11 mouse cellular contexts compared by ENCODE assay signal in genomic region chr16:94714483-94714882, GRCm38 (mm10).
DNase-seq lines count a peak whose midpoint lies in the region; ATAC-seq and TF ChIP-seq lines count a peak whose summit lies in the region.
"Had no signal": no experiment of that assay in that cellular context is flagged by ENCODE, and none has a peak within 500 bp of the region (broad histone marks: within the 10 kb centered on the region; RNA-seq: fewer than 3 reads in every experiment).

No protein-coding gene starts in this region.

- no peaks in the 10 kb centered on the region for H3K27me3 ChIP-seq in cerebellum, adult 2 months (ENCODE audit: control insufficient read depth, insufficient read depth, low read length)
- H3K27me3 ChIP-seq: forebrain, embryonic 15.5 days had no signal

- DNase-seq in cerebellum, adult 2 months, result peak; percentile 28 to 31
- no peak for DNase-seq in cerebellum, postnatal 4 days (ENCODE audit: low spot score in 2 of 2)
- DNase-seq in retina, postnatal 1 day, result peak; percentile 27
- no peak for DNase-seq in retina, embryonic 14.5 days (ENCODE audit: low spot score)
- peak; percentile 53 for DNase-seq in kidney, postnatal 10 days
- peak; percentile 18 for DNase-seq in skeletal muscle tissue, adult 2 months (ENCODE audit: low read depth, low spot score)
- no peak for DNase-seq in right cerebral cortex, postnatal 36 days (ENCODE audit: low spot score in 2 of 2)

- no peak overlapping the region for H3K4me3 ChIP-seq in cerebellum, adult 2 months (replicated peaks; ENCODE audit: insufficient read depth, low read depth, low read length)
- H3K4me3 ChIP-seq: heart, adult 2 months had no signal

- no peak for ATAC-seq in CD4-positive, CD25-positive, alpha-beta regulatory T cell, adult 4 months

- H3K27ac ChIP-seq in cerebellum, adult 2 months (ENCODE audit: insufficient read depth, low read length), result no peak overlapping the region
- H3K27ac ChIP-seq: forebrain, embryonic 15.5 days; heart, adult 2 months; liver, embryonic 14.5 days had no signal

- WGBS in cerebellum, adult 2 months, result 28% methylated on average over 14 of the region's 14 CpGs

- TF ChIP-seq POLR2A in cerebellum, adult 2 months (IDR thresholded peaks at IDR 0.05; ENCODE audit: borderline replicate concordance, insufficient read depth, low read length), result no peak

- peaks cover 3% of the 10 kb centered on the region; the same call in 1 of the 2 replicates for H3K4me1 ChIP-seq in cerebellum, adult 2 months (ENCODE audit: control insufficient read depth, insufficient read depth, low read length)

- TF ChIP-seq CTCF in cerebellum, adult 2 months (IDR thresholded peaks at IDR 0.05; ENCODE audit: borderline replicate concordance, insufficient read depth, low read depth, low read length), result no peak

Comparison
In these comparisons a context has a peak if more than half of its experiments do, and no peak if none do; other contexts are left out.
1. DNase-seq: peak in cerebellum, adult 2 months (2 of 2), retina, postnatal 1 day (single experiment), kidney, postnatal 10 days (single experiment) and skeletal muscle tissue, adult 2 months (single experiment); none in cerebellum, postnatal 4 days (0 of 2), retina, embryonic 14.5 days (single experiment) and right cerebral cortex, postnatal 36 days (0 of 2).